Mouse (Mus musculus): Measurements from ENCODE around the gene Tpbpa.
A peak's percentile ranks its signal among the peaks of the same experiment; 100 is the strongest.
"Not testable (repeated sequence)": the region's sequence is repeated elsewhere in the genome, so short reads cannot be mapped to it uniquely, and the experiment has no call there.

Tpbpa gene

DNA sequence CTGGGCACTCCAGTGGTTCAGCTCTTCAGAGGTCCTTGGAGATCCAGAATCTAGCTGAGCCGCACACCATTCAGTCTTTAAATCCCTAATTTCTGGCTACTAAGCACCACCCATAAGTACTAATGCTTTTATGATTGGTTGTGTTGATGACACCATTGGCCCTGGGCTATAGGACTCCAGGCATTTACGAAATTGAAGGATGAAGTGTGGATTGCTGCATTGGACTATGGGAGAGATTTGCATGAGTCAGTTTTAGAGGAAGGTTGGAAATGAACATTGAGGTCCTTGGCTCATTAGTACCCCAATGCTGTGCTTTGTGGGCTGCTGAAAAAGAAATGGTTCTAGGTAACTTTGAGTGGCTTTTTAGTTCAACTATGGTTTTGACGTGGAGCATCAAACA, at the start of gene Tpbpa:
TSS of gene Tpbpa (minus strand) at position 101 of the 400 bp plus-strand sequence.
- DNase-seq (ENCODE audit: low spot score in 2 of 2): not testable (repeated sequence)

DNA sequence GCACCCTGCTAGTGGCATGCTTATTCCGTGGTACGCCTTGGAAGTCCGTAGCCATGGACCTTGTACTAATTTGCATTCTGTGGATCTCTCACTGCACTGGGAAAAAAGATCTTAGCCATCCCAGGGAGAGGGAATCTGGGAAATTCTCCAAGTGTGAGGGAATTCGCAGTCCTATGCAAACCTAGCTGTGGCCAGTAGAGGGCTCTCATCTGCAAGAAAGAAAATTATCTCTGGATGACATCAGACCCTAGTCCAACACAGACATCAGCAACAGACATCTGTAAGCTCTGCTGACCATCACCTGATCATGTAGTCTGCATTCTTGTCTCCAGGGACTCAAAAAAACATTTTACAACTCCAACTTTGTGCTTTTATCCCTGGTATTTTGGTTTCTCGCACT, 45.1 kb upstream of the Tpbpa start:
- DNase-seq (ENCODE audit: low spot score in 2 of 2): not testable (repeated sequence)

DNA sequence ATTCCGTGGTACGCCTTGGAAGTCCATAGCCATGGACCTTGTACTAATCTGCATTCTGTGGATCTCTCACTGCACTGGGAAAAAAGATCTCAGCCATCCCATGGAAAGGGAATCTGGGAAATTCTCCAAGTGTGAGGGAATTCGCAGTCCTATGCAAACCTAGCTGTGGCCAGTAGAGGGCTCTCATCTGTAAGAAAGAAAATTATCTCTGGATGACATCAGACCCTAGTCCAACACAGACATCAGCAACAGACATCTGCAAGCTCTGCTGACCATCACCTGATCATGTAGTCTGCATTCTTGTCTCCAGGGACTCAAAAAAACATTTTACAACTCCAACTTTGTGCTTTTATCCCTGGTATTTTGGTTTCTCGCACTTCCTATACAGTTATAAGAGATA, 30.5 kb upstream of the Tpbpa start:
- DNase-seq (ENCODE audit: low spot score in 2 of 2): not testable (repeated sequence)

DNA sequence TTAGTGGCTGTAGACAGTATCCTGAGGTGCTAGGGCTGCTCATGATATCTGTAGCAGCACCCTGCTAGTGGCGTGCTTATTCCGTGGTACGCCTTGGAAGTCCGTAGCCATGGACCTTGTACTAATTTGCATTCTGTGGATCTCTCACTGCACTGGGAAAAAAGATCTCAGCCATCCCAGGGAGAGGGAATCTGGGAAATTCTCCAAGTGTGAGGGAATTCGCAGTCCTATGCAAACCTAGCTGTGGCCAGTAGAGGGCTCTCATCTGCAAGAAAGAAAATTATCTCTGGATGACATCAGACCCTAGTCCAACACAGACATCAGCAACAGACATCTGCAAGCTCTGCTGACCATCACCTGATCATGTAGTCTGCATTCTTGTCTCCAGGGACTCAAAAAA, 22.2 kb upstream of the Tpbpa start:
- DNase-seq (ENCODE audit: low spot score in 2 of 2): not testable (repeated sequence)

DNA sequence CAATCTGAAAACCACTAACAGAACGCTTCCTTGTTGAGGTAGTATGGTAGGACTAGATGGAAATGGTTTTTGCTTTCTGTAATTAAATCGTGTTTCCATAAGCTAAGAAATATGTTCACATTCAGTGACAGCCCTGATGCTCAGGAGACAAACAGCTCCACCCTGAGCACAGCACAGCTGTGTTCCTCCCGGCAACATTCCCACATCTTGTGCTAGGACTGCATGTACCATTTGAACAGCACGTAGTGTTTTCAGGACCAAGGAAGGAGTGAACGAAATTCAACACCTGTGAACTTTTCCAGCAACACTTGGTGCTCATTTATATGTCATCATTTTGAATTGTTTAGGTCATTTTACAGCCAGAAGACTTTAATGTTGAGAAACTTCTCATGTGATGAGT, 19.9 kb upstream of the Tpbpa start:
- DNase-seq (ENCODE audit: low spot score in 2 of 2): no peak

DNA sequence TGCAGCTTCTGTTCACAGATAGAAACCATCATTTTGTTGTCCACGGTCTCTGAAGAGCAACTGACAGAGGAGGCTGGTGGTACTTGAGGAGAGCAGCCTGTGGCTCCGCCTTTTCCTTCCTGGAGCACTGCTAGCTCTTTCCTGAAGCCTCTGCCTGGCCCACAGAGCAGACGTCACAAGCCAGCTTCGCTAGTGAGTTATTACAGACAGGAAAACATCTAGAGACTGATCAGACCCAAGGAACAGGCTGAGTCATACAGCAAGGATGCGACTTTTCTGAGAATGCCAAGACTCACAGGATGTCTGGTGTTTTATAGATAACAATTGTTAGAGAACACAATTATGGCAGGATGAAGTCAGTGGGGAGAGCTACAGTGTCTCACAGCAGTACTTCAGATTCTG, 5.3 kb downstream of the Tpbpa start, which contains the start of the genes Gm49391 and Ctla2a:
TSS of gene Gm49391 (minus strand) at position 72 of the 402 bp plus-strand sequence.
TSS of gene Ctla2a (minus strand) at position 126 of the 402 bp plus-strand sequence.
- DNase-seq (ENCODE audit: low spot score in 2 of 2): no peak

DNA sequence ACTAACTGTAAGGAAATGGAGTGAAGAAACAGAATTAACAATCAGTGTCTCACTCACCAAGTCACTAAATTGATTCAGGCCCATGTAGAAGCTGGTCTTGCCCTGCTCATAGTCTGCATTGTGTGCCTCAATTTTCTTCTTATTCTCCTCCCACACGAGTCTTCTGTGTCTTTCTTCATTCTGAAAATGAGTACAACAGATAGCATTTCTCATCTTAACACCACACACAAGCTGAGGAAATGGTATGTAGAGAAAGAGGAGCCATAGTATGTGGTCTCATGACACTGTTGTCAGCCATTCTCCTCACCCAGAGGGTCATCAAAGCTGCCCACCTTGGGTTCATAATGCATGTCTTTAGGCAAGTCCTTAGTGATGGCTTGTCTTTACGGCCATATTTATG, 6.3 kb downstream of the Tpbpa start, which contains the start of gene Gm49393:
TSS of gene Gm49393 (minus strand) at position 101 of the 400 bp plus-strand sequence.
- DNase-seq (ENCODE audit: low spot score in 2 of 2): not testable (repeated sequence)

- not testable (repeated sequence) for DNase-seq (ENCODE audit: low spot score in 2 of 2)
Measured at GRCm38 (mm10) chr13:60904780-60905179, 37.0 kb downstream of the Tpbpa start, which contains the start of gene Tpbpb. TSS of gene Tpbpb (minus strand) at chr13:60904880.

GRCm38 (mm10) chr13:60897328-60897727, 44.5 kb downstream of the Tpbpa start, which contains the start of gene Ctla2b:
TSS of gene Ctla2b (minus strand) at chr13:60897447.
- peak in 1 of 2 experiments; percentile 2 for DNase-seq (ENCODE audit: low spot score in 2 of 2)

DNA sequence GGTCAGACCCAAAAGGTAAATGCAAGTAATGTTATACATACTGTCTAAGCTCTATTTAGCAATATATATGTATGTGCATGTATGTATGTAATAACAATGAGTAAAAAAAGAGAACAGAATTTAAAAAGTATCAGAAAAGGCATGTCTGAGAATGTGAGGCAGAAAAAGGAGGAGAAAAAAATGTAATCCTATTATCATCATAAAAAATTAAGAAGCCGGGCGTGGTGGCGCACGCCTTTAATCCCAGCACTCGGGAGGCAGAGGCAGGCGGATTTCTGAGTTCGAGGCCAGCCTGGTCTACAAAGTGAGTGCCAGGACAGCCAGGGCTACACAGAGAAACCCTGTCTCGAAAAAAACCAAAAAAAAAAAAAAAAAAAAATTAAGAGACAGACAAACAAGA, 45.0 kb downstream of the Tpbpa start, which contains the start of gene Gm49392:
TSS of gene Gm49392 (minus strand) at position 101 of the 400 bp plus-strand sequence.
- not testable (repeated sequence) for DNase-seq (ENCODE audit: low spot score in 2 of 2)

DNA sequence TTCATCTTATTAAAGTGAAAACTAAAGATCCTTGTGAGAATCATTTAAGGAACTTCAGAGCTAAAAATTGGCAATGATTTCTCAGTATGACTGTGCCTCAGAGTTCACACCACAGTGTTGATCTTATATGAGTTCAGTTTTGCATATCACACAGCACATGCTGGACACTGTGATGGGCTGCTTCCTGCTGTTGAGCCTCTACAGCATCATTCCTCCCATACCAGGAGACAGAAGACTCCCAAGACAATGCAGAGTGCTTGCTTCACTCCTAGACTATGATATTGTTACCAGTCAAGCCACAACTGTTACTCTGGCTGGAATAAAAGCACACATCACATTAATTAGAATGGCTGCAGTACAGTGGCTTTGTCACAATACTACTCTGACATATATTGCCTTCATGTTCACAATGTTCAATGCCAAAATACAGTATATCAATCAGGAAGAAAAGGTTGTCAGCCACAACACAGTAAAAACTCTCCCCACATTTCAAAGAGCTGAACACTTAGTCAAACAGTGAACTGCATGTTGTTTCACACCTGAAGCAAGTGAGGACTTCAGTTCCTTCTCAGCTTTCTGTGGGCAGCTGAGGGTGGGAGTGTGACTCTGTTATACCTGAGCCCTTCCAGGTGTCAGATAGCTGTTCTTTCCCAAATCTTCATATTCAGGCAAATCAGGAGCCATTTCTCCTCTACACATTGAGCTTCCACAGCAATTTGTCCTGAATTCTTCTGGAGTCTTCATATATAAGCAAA, 46.2 kb downstream of the Tpbpa start:
- DNase-seq (ENCODE audit: low spot score in 2 of 2): no peak

DNA sequence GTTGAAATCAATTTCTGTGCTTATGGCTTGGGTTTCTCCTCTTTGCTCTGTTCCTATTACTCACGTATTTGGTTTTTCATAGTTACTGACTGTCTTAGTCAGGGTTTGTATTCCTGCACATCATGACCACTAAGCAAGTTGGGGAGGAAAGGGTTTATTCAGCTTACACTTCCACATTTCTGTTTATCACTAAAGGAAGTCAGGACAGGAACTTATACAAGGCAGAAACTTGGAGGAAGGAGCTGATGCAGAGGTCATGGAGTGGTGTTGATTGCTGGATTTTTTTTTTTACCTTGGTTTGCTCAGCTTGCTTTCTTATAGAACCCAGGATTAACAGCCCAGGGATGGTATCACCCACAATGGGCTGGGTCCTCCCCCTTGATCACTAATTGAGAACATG, 49.5 kb downstream of the Tpbpa start:
- DNase-seq (ENCODE audit: low spot score in 2 of 2): no peak
